Mouse (Mus musculus) cerebellum, adult (tissue): ENCODE measurements around the gene Hbq1b.
A peak's percentile ranks its signal among the peaks of the same experiment; 100 is the strongest.

Source experiments
- ATAC-seq: cut with Nextera tagmentation; 2 replicates; pipeline ENCODE4 v1.9.2; 2017; ENCODE audit warnings: mild to moderate bottlenecking, moderate library complexity, mixed read lengths; ENCODE audit not compliant: insufficient number of reproducible peaks, low FRiP score, low TSS enrichment

The Hbq1b gene

GRCm38 (mm10) chr11:32298532-32298918, 11.8 kb downstream of the Hbq1b start:
- no peak for ATAC-seq

GRCm38 (mm10) chr11:32299865-32300264, 13.1 kb downstream of the Hbq1b start, which contains the start of gene Hbq1a:
Gene Hbq1a (plus strand): TSS chr11:32300069.
- ATAC-seq = peak; percentile 81

- ATAC-seq = 0 out of 2 replicates have a peak, but pooled peaks have one; percentile 2
Observed at GRCm38 (mm10) chr11:32300279-32301267, 13.8 kb downstream of the Hbq1b start.

- no peak for ATAC-seq
Observed at GRCm38 (mm10) chr11:32301506-32301905, 14.7 kb downstream of the Hbq1b start.

- ATAC-seq = no peak
Observed at GRCm38 (mm10) chr11:32302824-32303419, 16.2 kb downstream of the Hbq1b start.

- no peak for ATAC-seq
Observed at GRCm38 (mm10) chr11:32303455-32303854, 16.7 kb downstream of the Hbq1b start.

- ATAC-seq = no peak
Observed at GRCm38 (mm10) chr11:32307006-32307405, 20.2 kb downstream of the Hbq1b start.

- no peak for ATAC-seq
Observed at GRCm38 (mm10) chr11:32309446-32309845, 22.7 kb downstream of the Hbq1b start.

GRCm38 (mm10) chr11:32309928-32310327, 23.2 kb downstream of the Hbq1b start:
- ATAC-seq = no peak

GRCm38 (mm10) chr11:32316009-32316408, 29.2 kb downstream of the Hbq1b start:
- ATAC-seq = no peak

- no peak for ATAC-seq
Observed at GRCm38 (mm10) chr11:32320507-32321195, 33.9 kb downstream of the Hbq1b start.

GRCm38 (mm10) chr11:32321196-32321565, 34.4 kb downstream of the Hbq1b start:
- ATAC-seq = peak; percentile 36; the same call in 1 of the 2 replicates

- ATAC-seq = peak; percentile 82
Observed at GRCm38 (mm10) chr11:32324609-32325008, 37.8 kb downstream of the Hbq1b start.

- ATAC-seq = no peak
Observed at GRCm38 (mm10) chr11:32331075-32331474, 44.3 kb downstream of the Hbq1b start.

- no peak for ATAC-seq
Observed at GRCm38 (mm10) chr11:32331861-32332260, 45.1 kb downstream of the Hbq1b start.

- ATAC-seq = no peak
Observed at GRCm38 (mm10) chr11:32333235-32333634, 46.5 kb downstream of the Hbq1b start.

- no peak for ATAC-seq
Observed at GRCm38 (mm10) chr11:32336435-32336907, 49.7 kb downstream of the Hbq1b start.
